Mouse (Mus musculus) cerebellum, postnatal 25 days (tissue): ENCODE measurements around the gene Slc45a2.
"Not testable (repeated sequence)": the region's sequence is repeated elsewhere in the genome, so short reads cannot be mapped to it uniquely, and the experiment has no call there.

Source experiments
- DNase-seq, 2 experiments: peaks; one replicate each; pipeline ENCODE4 v3.0.0; 2021; ENCODE audit warnings: mixed read lengths in 2 of 2

The Slc45a2 gene

DNA sequence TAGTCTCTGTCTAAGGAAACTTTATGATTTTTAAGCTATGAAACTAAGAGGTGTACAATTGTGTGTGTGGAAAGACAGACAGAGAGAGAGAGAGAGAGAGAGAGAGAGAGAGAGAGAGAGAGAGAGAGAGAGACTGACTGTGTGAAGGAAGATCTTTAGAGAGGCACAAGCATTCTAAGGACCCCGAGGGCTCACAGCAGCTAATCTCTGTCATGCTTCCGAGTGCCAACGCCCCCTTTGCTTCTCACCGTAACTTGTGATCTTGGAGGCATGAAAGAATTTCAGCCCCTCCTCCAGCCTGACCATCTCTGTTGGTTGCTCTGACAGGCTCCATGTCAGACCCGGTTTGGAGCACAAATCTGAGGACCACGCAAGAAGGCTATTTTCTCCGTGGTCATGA is at the start of gene Slc45a2:
Gene Slc45a2 (plus strand): TSS at position 301 of the 400 bp plus-strand sequence.
- no peak for DNase-seq

DNA sequence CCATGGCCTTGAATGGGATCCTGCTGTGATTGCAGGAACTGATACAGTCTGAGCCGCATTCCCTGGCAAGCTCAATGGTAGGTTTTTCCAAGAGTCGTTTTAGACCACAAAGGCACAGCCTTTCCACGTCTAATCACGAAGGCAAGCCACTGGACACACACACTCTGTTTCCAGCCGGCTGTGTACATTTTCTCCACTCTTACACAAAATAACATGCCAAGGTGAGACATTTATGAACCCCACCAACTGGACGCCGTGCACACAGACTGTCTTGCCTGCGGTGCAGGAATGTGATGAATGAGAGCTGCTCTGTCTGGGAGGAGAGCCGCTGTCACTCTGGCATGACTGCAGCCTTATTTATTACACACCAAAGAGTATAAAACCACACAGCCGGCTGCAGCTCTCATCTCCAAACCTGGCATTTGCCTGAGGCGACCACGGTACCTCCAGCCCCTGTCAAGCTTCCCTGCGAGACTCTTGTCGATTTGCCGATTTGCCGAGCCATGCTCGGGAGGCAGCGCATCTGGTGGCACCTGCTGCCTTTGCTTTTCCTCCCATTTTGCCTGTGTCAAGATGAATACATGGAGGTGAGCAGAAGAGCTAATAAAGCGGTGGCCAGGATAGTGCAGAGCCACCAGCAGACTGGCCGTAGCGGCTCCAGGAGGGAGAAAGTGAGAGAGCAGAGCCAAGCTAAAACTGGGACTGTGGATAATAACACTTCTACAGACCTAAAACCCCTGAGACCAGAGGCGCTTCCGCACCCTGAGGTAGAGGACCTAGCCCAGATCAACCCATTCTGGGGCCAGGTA is 48.4 kb upstream of the Slc45a2 start, which contains the start of gene C1qtnf3:
Gene C1qtnf3 (plus strand): TSS at position 382 of the 809 bp plus-strand sequence.
- DNase-seq = peak; percentile 19 to 26

DNA sequence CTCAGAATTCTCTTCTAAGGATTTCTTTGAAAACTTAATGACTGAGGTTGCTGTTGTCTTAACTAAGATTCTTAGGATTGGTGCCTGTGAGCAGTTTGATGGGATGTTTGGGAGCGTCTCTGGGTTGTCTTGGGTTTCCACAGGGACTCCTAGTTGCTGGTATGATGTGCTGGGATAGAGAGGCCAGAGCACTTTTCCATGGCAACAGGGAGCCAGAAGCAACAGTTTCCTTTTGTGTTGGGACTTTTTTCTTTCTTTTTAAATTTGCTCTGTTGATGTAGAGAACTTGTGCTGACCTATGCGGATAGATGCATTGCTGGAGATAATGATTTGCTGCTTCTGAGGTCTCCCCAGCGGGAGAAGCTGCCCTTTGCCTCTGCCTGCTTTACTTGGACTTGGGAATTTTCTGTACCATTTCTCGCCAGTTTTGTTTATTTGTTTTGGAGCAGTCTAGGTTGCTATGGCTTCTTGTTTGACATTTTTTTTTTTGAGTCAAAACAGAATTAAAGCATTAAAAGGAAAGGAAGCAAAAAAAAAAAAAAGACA is 47.7 kb upstream of the Slc45a2 start:
- no peak for DNase-seq

DNA sequence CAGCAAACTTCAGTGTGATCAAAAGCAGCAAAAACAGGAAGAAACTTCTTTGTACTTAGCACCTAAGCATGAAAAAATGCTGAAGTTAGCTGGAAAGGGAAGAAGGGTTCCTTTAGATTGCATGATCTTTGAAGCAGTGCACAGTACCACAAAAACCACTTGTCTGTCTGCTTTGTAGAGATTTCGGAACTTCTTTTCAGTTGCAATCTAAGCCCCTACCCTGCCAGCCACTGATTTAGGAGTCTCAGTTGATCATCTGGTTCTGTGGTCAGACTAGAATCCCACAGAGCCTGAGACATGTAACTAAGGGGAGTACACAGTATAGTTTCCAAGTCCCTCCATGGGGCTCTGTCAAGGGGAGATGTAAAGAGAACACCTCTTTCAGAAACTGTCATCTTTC is 47.1 kb upstream of the Slc45a2 start:
- DNase-seq = no peak

DNA sequence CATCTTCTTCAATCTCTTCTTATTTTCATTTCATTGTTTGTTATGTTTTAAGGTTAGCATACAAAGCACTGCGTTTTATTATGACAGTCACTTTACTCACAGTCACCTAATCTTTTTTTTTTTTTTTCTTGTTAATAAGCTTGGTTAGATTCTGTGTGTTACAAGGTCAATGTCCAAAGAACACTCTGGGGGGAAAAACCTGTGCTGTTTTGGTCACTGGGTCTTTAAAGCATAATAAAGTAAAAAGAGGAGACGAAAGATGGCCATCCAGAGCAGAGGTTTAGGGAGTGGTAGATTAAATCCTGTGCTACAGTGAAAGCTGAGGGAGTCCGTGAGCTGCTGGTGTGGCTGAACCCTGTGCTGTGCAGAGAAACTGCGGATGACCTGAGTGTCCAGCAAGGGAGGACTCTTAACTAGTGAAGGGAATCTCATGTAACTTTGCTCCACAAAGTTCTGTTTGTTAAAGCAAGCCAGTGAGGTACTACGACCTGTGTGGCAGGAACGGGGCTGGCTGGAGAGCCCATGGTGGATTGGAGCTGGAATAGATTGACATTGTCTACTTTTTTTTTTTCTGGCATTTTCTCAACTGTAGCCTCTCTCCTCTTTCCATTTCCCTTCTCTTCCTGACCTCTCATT is 46.0 kb upstream of the Slc45a2 start:
- DNase-seq = no peak

DNA sequence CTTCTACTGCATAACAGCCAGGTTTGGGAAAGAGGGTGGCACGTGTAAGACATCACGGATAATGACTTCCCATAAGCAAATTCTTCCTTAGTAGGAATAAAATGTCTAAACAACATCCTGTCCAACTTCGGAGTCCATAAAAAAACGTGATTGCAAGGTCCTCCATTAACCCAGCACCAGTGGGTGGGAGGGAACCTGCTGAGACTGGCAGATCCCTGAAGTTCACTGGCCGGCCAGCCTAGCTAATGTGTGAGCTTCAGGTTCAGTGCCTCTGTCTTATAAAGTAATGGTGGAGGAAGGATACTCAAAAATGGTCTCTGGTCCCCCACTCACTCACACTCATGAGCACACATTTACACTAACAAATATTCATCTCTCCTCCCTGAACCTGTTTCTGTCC is 45.4 kb upstream of the Slc45a2 start:
- no peak for DNase-seq

DNA sequence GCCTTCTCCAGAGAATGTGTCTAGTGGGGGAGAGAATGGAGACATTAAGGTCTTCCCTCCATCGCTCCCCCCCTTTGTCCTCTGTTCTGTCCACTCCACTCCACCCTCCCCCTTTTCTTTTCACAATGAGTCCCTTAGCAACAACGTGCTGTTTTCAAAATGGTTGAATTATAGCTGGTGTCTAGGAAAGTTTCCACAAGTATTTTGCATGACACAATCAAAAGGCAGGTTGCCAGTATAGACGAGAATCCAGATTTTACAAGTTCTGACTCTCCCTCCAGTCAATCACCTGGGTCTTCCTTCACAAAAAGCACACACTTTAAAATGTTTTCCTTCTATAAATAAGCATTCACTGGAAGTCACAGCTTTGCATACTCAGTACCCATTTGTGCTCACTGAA is 43.8 kb upstream of the Slc45a2 start:
- DNase-seq = no peak

DNA sequence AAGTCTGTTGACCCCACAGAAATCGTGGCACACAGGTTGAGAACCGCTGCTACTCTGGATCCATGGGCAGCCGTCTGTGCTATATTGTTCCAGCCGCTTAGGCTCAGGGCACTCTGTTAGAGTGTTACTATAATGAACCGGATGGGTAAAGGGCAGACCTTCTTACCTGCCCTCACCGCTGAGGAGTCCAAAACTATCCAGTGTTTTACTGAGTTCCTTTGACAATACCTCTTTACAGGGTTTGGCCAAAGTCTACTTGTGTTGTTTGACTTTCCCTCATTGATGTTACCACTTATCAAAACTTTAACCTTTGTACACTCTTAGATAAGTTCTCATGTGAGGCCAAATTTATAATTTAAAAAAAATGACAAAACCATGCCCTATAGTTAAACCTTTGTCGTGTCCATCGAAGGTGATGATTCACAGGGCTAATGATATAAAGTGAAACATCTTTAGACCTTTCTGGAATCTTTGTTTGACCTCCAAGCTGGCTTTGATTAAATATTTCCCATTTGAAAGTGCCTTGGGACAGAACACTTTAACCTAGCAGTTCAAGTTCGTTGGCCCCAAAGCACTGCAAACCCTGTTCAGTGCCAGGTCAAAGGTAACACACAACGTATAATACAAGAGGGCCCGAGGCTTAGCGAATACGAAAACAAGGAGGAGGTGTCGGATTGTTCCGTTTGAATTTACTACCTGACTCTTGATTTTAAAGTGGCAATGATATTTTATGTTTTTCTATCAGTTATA is 41.1 kb upstream of the Slc45a2 start:
- DNase-seq = no peak

DNA sequence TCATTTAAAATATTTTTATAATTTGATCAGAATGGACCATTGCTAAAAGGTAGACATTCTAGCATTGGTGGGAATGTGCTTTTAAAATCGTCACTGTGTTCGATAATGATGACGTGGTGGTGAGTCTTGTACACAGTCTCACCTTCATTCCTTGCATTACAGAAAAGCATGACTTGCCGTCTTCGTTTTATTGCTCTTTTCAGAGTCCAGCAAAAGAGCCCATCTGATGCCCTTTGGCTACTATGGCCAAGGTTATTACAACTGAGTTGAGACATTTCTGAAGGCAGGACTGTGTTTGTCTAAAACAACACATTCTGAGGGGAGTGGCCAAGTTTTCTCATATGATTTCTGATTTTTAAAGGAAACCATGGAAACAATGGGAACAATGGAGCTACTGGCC is 40.3 kb upstream of the Slc45a2 start:
- no peak for DNase-seq

DNA sequence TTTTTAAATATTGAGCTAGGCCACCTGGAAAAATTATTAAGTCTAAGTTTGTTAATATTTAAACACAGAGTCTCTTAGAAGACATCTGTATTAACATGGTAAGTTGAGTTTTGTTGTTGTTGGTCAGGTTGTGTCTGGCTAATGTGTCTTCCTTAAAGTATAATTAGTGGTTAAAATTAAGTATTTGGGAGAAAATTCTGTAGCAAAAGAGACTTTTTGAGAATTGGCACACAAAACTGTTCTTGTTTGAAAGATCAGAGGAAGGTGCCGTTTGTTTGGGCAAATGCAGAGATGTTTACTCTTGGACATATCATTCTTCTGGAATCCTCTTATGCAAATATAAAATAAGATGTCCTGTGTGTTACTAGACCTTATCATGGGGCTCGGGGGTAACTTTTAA is 37.9 kb upstream of the Slc45a2 start:
- DNase-seq = no peak

DNA sequence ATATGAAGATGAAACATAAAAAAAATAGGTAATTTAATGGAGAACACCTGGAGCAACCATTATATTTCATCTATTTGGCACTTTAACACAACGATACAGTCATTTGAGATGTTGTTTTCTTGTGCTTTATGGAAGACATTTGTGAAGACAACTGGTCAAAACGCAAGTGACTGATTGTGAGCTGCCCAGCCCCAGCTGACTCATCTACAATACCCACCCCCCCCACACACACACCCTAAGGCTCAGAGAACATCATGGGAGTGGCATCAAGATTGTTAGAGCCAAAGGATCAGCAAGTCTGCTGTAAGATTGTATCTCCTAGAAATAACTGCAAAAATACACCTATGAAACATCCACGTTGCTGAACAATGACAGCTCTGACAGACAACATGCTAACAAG is 31.1 kb upstream of the Slc45a2 start:
- DNase-seq = no peak

DNA sequence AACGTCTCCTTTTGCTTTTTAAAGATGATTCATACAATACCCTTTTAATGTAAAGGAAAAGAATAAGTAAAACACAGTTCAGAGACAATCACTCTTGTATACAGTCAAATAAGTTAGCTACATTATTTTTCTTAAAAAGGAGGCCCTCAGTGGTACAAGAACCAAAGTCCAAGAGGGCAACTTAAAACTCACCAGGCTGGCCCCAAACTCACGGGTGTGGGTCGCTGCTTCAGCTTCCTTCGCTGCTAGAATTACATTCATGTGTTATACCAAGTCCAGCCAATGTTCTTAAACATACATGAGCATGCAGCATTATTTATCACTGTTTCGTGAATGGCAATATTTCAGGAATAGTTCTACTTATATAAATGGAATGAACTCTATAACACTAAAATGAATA is 29.7 kb upstream of the Slc45a2 start:
- no peak for DNase-seq

DNA sequence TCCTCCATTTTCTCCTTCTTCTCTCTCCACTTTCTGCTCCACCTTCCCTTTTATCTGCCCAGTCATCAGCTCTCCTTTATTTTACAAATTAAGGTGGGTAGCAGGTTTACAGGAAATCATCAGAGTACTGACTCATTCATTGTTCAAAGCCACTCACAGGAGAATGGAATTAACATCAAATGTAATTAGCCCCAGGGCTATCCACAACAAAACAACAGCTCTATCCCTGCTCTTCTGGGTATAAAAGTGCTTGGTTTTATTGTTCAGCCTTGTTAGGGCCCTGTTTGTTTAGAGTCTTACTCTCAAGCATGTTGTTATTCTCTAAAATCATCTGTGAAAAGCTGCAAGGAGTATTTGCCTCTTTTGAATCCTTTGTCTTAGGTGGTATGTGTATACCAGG is 23.4 kb upstream of the Slc45a2 start:
- no peak for DNase-seq

DNA sequence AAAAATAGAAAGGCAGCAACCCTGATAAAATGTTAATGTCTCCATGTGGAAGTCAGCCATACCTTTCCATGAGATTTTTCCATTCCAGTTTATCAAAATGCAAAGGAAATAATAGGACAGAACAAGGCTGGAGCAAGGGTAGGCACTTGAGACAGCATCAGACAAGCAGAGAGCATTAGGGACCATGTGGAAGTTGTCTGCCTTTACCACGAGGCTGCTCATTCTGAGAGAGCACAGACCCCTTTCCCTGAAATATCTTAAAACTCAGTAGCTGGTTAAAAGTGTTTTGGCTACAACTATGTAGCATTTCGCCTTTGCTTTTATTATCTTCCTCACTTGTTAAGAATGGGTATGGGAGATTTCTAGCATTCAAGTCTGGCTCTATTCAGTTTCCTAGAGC is 19.8 kb upstream of the Slc45a2 start:
- no peak for DNase-seq

DNA sequence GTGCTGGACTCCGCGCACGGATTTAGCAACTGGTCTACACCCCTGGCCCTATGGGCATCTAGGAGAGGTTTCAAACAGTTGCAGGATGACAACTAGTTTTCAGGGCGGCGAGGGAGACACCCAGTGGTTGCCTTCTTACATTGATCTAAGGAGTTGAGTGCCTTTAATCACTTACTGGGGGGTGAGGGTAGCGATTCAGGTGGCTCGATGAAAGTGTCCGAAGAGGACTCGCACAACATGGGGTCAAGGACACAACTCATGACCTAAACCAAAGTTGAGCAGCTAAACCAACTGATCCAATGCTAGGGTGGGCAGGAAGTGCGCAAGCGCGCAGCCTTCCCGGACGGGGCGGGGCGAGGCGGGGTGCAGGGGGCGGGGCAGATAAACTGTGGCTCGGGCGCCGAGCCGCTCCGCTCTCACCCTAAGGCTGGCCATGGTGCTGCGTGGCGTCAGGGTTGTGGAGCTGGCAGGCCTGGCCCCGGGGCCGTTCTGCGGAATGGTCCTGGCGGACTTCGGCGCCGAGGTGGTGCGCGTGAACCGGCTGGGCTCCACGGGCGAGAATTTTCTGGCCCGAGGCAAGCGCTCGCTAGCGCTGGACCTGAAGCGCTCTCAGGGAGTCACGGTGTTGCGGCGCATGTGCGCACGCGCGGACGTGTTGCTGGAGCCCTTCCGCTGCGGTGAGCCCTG is 19.0 kb upstream of the Slc45a2 start, which contains the start of gene Amacr:
Gene Amacr (plus strand): TSS at position 380 of the 687 bp plus-strand sequence.
- DNase-seq = peak; percentile 95 to 96

DNA sequence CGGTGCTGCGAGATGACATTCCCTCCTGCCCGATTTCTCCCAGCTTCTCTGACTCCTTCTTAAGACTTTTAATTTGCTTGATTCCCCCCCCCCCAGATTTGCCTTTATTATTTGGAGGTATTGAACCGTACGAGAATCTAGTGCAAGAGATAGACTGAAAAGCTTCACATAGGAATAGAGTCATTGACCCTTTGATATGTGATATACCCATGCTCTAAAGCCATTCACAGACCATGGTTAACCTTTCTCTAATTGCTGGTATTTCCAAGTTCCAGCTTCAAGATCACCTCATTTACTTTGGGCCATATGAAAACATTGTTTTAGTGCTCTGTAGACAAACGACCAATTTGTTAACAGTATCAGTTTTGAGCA is 18.5 kb upstream of the Slc45a2 start:
- no peak for DNase-seq

DNA sequence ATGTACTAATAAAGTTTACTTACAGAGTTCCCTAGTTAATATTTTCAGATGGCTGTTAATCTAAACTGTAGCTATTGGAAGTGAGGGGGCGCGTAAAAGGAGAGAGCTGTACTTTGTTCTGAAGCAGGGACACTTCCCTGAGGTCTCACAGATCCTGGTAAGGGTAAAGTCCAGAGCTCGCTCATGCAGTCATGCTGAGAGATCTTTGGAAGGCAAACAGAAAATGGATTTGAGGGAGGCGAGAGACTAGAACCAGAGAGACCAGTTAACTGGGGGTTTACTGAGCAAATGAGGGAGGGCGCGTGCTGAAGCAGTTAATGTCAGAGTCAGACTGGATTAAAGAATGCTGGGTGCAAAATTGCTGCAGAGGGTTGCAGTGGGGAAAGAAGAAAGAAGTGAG is 14.8 kb upstream of the Slc45a2 start:
- no peak for DNase-seq

DNA sequence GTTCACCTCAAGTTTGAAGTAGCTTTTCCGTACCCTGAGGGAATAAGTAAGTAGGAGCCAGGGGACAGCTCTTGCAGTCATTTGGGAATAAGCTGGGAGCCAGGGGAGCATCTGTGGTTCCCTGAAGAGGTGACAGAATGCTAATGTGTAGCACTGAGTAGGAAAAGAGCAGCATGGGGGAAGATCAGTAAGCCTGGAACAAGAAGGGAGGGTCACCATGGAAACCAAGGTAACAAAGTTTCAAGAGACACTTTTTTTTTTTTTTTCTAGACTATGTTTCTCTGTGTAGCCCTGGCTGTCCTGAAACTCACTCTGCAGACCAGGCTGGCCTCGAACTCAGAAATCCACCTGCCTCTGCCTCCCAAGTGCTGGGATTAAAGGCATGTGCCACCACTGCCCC is 14.0 kb upstream of the Slc45a2 start:
- DNase-seq = not testable (repeated sequence)

DNA sequence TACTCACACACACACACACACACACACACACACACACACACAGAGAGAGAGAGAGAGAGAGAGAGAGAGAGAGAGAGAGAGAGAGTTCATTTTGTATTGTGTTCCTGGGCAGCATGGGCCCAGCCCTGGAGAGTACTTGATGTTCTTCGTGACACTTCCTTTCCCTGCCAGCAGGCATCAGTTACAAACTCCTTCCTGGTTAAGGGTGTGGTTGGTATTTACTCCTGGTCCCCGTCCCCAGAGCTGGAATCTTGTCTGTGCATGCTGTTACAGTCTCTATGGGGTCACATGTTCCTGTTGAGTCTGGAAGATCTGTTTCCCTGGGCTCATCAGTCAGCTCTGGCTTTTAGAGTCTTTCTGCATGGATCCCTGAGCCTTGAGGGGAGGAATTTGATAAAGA is 10.1 kb upstream of the Slc45a2 start:
- DNase-seq = no peak

DNA sequence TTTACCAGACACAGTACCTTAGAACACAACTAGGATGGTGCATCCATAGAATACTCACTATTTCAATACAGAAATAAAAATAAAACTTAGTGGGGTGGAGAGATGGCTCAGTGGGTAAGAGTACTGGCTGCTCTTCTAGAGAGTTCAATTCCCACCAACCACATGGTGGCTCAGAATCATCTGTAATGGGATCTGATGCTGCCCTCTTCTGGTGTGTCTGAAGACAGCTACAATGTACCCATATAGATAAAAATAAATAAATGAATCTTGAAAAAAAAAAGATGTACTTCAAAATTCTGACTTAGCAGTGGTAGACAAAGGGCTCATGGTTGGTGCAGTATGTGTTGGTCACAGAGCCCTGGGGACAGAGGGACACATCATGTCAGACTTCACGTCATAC is 9.0 kb upstream of the Slc45a2 start:
- no peak for DNase-seq

DNA sequence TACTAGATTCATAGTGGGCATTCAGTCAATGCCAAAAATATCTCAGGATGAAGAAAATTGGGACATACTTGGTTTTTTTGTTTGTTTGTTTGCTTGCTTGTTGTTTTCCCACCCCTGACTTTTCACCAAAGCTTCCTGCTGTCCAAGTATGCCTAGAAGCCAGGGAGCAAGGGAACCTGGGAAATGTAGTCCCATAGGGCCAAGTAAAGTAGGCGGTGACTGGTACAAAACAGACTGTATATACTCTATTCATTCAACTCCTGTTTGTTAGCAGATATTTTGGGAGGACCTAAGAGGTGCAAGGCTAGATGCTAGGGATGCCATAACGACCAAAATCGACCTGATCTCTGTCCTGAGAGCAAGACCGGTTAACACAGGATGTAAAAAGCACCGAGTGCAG is 689 bp upstream of the Slc45a2 start:
- no peak for DNase-seq

DNA sequence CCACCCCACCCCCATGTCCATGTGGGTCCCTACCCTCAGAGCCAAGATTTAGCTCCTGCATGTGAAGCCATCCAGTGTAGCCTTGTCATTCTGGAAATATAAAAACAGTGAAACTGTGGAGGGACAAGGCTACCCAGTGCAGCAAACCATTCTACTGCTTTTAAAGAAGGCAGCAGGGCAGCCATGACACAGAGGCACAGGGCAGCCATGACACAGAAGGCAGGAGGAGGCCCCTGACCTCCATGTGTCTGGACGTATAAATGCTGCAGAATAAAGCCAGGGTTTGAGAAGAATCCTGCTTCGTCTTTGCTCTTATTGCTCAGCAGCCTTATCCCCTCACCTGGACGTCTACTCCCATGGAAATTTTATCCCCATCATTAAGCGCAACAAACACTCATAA is 3.3 kb downstream of the Slc45a2 start:
- DNase-seq = no peak

DNA sequence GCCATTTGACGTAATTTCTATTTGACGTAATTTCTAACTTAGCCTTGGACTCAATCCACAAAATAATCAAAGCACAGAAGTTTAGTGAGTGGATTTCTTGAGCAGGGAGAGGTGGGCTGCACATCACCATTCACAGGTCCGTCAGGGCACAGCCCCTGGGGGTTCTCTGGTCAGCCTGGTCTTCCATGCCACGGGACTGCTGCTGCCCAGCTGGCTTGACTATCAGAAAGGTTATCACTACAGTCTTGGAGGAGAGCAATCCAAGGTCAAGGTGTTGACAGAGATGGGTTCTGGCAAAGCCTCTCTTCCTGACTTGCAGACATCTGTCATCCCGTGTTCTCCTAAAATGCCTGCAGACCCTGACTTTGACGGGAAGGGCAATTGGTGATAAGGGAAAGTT is 4.1 kb downstream of the Slc45a2 start:
- DNase-seq = no peak
